Mouse (Mus musculus): ENCODE results near the gene Pus7l.

- no peak for TF ChIP-seq POLR2A (IDR thresholded peaks at IDR 0.05; ENCODE audit: insufficient read length, low read depth)
- no peak for TF ChIP-seq REST (IDR thresholded peaks at IDR 0.05; ENCODE audit: insufficient read depth, insufficient read length)
- TF ChIP-seq E2F4 (IDR thresholded peaks at IDR 0.05; ENCODE audit: insufficient read depth) = no peak
- TF ChIP-seq MYOD1 (IDR thresholded peaks at IDR 0.05; ENCODE audit: control insufficient read depth in 1 of 3, insufficient read length in 2 of 3, low read depth in 2 of 3) = no peak
- TF ChIP-seq POLR2AphosphoS2 (IDR thresholded peaks at IDR 0.05; ENCODE audit: insufficient read length, low read depth) = no peak
- no peak for TF ChIP-seq TCF12 (IDR thresholded peaks at IDR 0.05; ENCODE audit: insufficient read depth, poor library complexity, severe bottlenecking)
Observed at GRCm38 (mm10) chr15:94584738-94585137, 41.4 kb upstream of the Pus7l start.
